Mouse (Mus musculus): ENCODE measurements around the gene Efhd1.

Gene Efhd1

GRCm38 (mm10) chr1:87308952-87309351 lies 44.8 kb downstream of the Efhd1 start:
- DNase-seq (ENCODE audit: low spot score in 2 of 2): no peak

GRCm38 (mm10) chr1:87309621-87310020 lies 45.5 kb downstream of the Efhd1 start:
- no peak for DNase-seq (ENCODE audit: low spot score in 2 of 2)

GRCm38 (mm10) chr1:87312681-87313080 lies 48.5 kb downstream of the Efhd1 start:
- DNase-seq (ENCODE audit: low spot score in 2 of 2): no peak

- DNase-seq (ENCODE audit: low spot score in 2 of 2): no peak
These were observed 49.0 kb downstream of the Efhd1 start for GRCm38 (mm10) chr1:87313116-87313515.

GRCm38 (mm10) chr1:87313843-87314570 lies 49.8 kb downstream of the Efhd1 start:
- DNase-seq (ENCODE audit: low spot score in 2 of 2): no peak

- no peak for DNase-seq (ENCODE audit: low spot score in 2 of 2)
These were observed 51.3 kb downstream of the Efhd1 start for GRCm38 (mm10) chr1:87315431-87315830.

- DNase-seq (ENCODE audit: low spot score in 2 of 2): no peak
These were observed 51.7 kb downstream of the Efhd1 start for GRCm38 (mm10) chr1:87315894-87316293.

GRCm38 (mm10) chr1:87316672-87317071 lies 52.5 kb downstream of the Efhd1 start:
- peak in 1 of 2 experiments; percentile 39 for DNase-seq (ENCODE audit: low spot score in 2 of 2)

- DNase-seq (ENCODE audit: low spot score in 2 of 2): no peak
These were observed 56.9 kb downstream of the Efhd1 start for GRCm38 (mm10) chr1:87321071-87321470.

GRCm38 (mm10) chr1:87322778-87323177 lies 58.6 kb downstream of the Efhd1 start:
- no peak for DNase-seq (ENCODE audit: low spot score in 2 of 2)

GRCm38 (mm10) chr1:87324649-87325048 lies 60.5 kb downstream of the Efhd1 start:
- DNase-seq (ENCODE audit: low spot score in 2 of 2): no peak

GRCm38 (mm10) chr1:87326742-87327163 lies 62.6 kb downstream of the Efhd1 start, which contains the start of gene Gigyf2:
Gigyf2 (plus strand) TSS chr1:87326998.
- DNase-seq (ENCODE audit: low spot score in 2 of 2): peak; percentile 94

- DNase-seq (ENCODE audit: low spot score in 2 of 2): peak in 1 of 2 experiments; percentile 18
These were observed 63.1 kb downstream of the Efhd1 start for GRCm38 (mm10) chr1:87327165-87327861.

- DNase-seq (ENCODE audit: low spot score in 2 of 2): no peak
These were observed 67.6 kb downstream of the Efhd1 start for GRCm38 (mm10) chr1:87331774-87332173.

- DNase-seq (ENCODE audit: low spot score in 2 of 2): no peak
These were observed 86.4 kb downstream of the Efhd1 start for GRCm38 (mm10) chr1:87350576-87350975.

GRCm38 (mm10) chr1:87360276-87360675 lies 96.1 kb downstream of the Efhd1 start:
- DNase-seq (ENCODE audit: low spot score in 2 of 2): no peak
